Comparison of ENCODE assay signal across 11 mouse cellular contexts in genomic region chr15:94025996-94026696, GRCm38 (mm10).
A peak's percentile ranks its signal among the peaks of the same experiment; 100 is the strongest.
DNase-seq lines count a peak whose midpoint lies in the region; ATAC-seq and TF ChIP-seq lines count a peak whose summit lies in the region.
"Had no signal": no experiment of that assay in that cellular context is flagged by ENCODE, and none has a peak within 500 bp of the region (broad histone marks: within the 10 kb centered on the region; RNA-seq: fewer than 3 reads in every experiment).

No protein-coding gene starts in this region.

- TF ChIP-seq POLR2A in limb, embryonic 14.5 days (IDR thresholded peaks at IDR 0.05; ENCODE audit: borderline replicate concordance, extremely low read depth, insufficient read depth, insufficient read length) = no peak

- H3K4me3 ChIP-seq in kidney, postnatal 0 days (replicated peaks; ENCODE audit: low read depth, low read length) = no peak overlapping the region
- no peak overlapping the region for H3K4me3 ChIP-seq in embryonic facial prominence, embryonic 14.5 days (ENCODE audit: low read depth, low read length)
- H3K4me3 ChIP-seq in limb, embryonic 14.5 days (replicated peaks; ENCODE audit: low read length) = no peak overlapping the region
- H3K4me3 ChIP-seq: forebrain, embryonic 13.5 days; liver, embryonic 15.5 days; neural tube, embryonic 12.5 days had no signal

- peak; percentile 19 for DNase-seq in adrenal gland, postnatal 14 days
- no peak for DNase-seq in adrenal gland, adult 18-20 months (ENCODE audit: low spot score in 2 of 2)
- DNase-seq in kidney, postnatal 0 days (ENCODE audit: low spot score) = peak; percentile 55
- DNase-seq in kidney, postnatal 25 days = no peak
- peak; percentile 75 for DNase-seq in embryonic facial prominence, embryonic 14.5 days (ENCODE audit: low spot score)
- DNase-seq in limb, embryonic 14.5 days (ENCODE audit: low spot score) = peak; percentile 58
- no peak for DNase-seq in spleen, adult 18-20 months
- DNase-seq in left cerebral cortex, postnatal 10 days (ENCODE audit: extremely low spot score in 1 of 2, low spot score in 2 of 2) = no peak

- no peaks in the 10 kb centered on the region for H3K27me3 ChIP-seq in kidney, postnatal 0 days (ENCODE audit: insufficient read depth, low read length)
- H3K27me3 ChIP-seq in embryonic facial prominence, embryonic 14.5 days (replicated peaks; ENCODE audit: control insufficient read depth, insufficient read depth, low read length) = no peaks in the 10 kb centered on the region
- no peaks in the 10 kb centered on the region for H3K27me3 ChIP-seq in limb, embryonic 14.5 days (ENCODE audit: control insufficient read depth, insufficient read depth, low read length)
- H3K27me3 ChIP-seq: forebrain, embryonic 13.5 days; liver, embryonic 15.5 days; neural tube, embryonic 12.5 days had no signal

- no peaks in the 10 kb centered on the region for H3K4me1 ChIP-seq in kidney, postnatal 0 days (replicated peaks; ENCODE audit: insufficient read depth, low read length)
- H3K4me1 ChIP-seq in embryonic facial prominence, embryonic 14.5 days (ENCODE audit: control insufficient read depth, insufficient read depth, low read length) = peaks cover 28% of the 10 kb centered on the region
- peaks cover 22% of the 10 kb centered on the region for H3K4me1 ChIP-seq in limb, embryonic 14.5 days (ENCODE audit: control insufficient read depth, insufficient read depth, low read length)
- H3K4me1 ChIP-seq: forebrain, embryonic 13.5 days; liver, embryonic 15.5 days had no signal

- H3K9me3 ChIP-seq in kidney, postnatal 0 days (replicated peaks; ENCODE audit: low read length) = no peaks in the 10 kb centered on the region
- H3K9me3 ChIP-seq in embryonic facial prominence, embryonic 14.5 days (ENCODE audit: control insufficient read depth, low read length) = no peaks in the 10 kb centered on the region
- H3K9me3 ChIP-seq in limb, embryonic 14.5 days (ENCODE audit: control insufficient read depth, low read length) = no peaks in the 10 kb centered on the region
- H3K9me3 ChIP-seq: forebrain, embryonic 13.5 days; liver, embryonic 15.5 days; neural tube, embryonic 12.5 days had no signal

- H3K4me2 ChIP-seq in kidney, postnatal 0 days (ENCODE audit: low read length) = no peak overlapping the region
- no peak overlapping the region for H3K4me2 ChIP-seq in embryonic facial prominence, embryonic 14.5 days (ENCODE audit: low read depth, low read length)
- H3K4me2 ChIP-seq in limb, embryonic 14.5 days (replicated peaks; ENCODE audit: low read depth, low read length, severe bottlenecking) = no peak overlapping the region
- H3K4me2 ChIP-seq: forebrain, embryonic 13.5 days; liver, embryonic 15.5 days; neural tube, embryonic 12.5 days had no signal

- no peak for TF ChIP-seq CTCF in kidney, postnatal 0 days (IDR thresholded peaks at IDR 0.05; ENCODE audit: low read depth)

- no peak for ATAC-seq in kidney, postnatal 0 days (replicated peaks; ENCODE audit: low FRiP score, low read depth)
- no peak for ATAC-seq in embryonic facial prominence, embryonic 14.5 days (ENCODE audit: low read depth)
- peak; percentile 59; the same call in 1 of the 2 replicates for ATAC-seq in limb, embryonic 14.5 days (ENCODE audit: low FRiP score, low read depth)
- ATAC-seq: forebrain, embryonic 13.5 days had no signal

- no peak overlapping the region for H3K9ac ChIP-seq in kidney, postnatal 0 days (ENCODE audit: low read depth, low read length)
- H3K9ac ChIP-seq in embryonic facial prominence, embryonic 14.5 days (ENCODE audit: low read depth, low read length) = no peak overlapping the region
- H3K9ac ChIP-seq in limb, embryonic 14.5 days (ENCODE audit: low read depth, low read length, severe bottlenecking) = no peak overlapping the region
- H3K9ac ChIP-seq: forebrain, embryonic 13.5 days; liver, embryonic 15.5 days; neural tube, embryonic 12.5 days had no signal

- WGBS in kidney, postnatal 0 days = 56% methylated on average over 16 of the region's 16 CpGs
- WGBS in embryonic facial prominence, embryonic 14.5 days = 33% methylated on average over 16 of the region's 16 CpGs
- WGBS in limb, embryonic 14.5 days = 31% methylated on average over 16 of the region's 16 CpGs

- no peaks in the 10 kb centered on the region for H3K36me3 ChIP-seq in kidney, postnatal 0 days (ENCODE audit: insufficient read depth, low read length)
- H3K36me3 ChIP-seq in embryonic facial prominence, embryonic 14.5 days (ENCODE audit: control insufficient read depth, insufficient read depth, low read length) = no peaks in the 10 kb centered on the region
- no peaks in the 10 kb centered on the region for H3K36me3 ChIP-seq in limb, embryonic 14.5 days (ENCODE audit: control insufficient read depth, insufficient read depth, low read length)
- H3K36me3 ChIP-seq: liver, embryonic 15.5 days; neural tube, embryonic 12.5 days had no signal

- peak overlapping the region; percentile 60; the same call in 1 of the 2 replicates for H3K27ac ChIP-seq in kidney, postnatal 0 days
- H3K27ac ChIP-seq in embryonic facial prominence, embryonic 14.5 days (replicated peaks; ENCODE audit: low read depth, low read length) = peak overlapping the region; percentile 85
- H3K27ac ChIP-seq in limb, embryonic 14.5 days (replicated peaks; ENCODE audit: low read depth, low read length) = peak overlapping the region; percentile 75
- H3K27ac ChIP-seq: forebrain, embryonic 13.5 days; liver, embryonic 15.5 days; neural tube, embryonic 12.5 days had no signal

- intact Hi-C loops in left cerebral cortex, postnatal 10 days (cut with DNase I) = no loop called here

Comparison
In these comparisons a context has a peak if more than half of its experiments do, and no peak if none do; other contexts are left out.
1. DNase-seq: peak in adrenal gland, postnatal 14 days (single experiment), kidney, postnatal 0 days (single experiment), embryonic facial prominence, embryonic 14.5 days (single experiment) and limb, embryonic 14.5 days (single experiment); none in adrenal gland, adult 18-20 months (0 of 2), kidney, postnatal 25 days (0 of 2), spleen, adult 18-20 months (0 of 2) and left cerebral cortex, postnatal 10 days (0 of 2).
2. Peak in every context shown above with its lines, with median percentiles within 50 percentile points of each other: H3K27ac ChIP-seq.